Mouse (Mus musculus) ES-Bruce4 (cell line): Measurements from ENCODE around the gene Gtf2ird2.

Source experiments
- CTCF ChIP-seq: IDR thresholded peaks from one replicate; pipeline ENCODE4 v1.8.1; 2011; ENCODE audit warnings: low read depth, low read length
- EP300 ChIP-seq: IDR thresholded peaks from 2 replicates; pipeline ENCODE4 v1.6.1; 2011; ENCODE audit warnings: low read depth, low read length; ENCODE audit not compliant: insufficient read depth
- POLR2A ChIP-seq: IDR thresholded peaks from one replicate; pipeline ENCODE4 v1.8.1; 2011; ENCODE audit warnings: low read length; ENCODE audit not compliant: insufficient read depth

DNA sequence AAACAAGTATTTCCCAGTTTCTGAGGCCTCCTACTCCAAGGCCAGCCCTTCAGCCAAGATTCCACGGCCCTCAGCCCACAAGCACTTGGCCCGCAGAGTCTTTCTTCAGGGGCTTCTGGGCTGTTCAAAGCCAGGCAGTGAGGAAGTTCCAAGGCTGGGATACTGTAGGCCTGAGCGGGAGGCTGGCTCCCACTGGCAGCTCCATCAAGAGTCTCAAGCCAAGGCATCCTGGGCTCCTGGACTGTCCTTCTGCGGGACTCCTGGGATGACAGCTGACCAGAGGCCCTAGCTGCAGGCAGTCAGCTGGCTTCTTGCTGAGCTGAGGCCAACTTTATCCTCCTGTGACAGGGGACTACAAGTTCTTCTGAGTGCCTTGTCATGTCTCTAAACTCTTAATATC is 35.7 kb upstream of the Gtf2ird2 start:
- TF ChIP-seq CTCF (no peak), POLR2A (no peak), EP300 (no peak)
